Mouse (Mus musculus): ENCODE measurements at regions not wholly inside any gene's neighbourhood (a gene's known extent, or its start where the extent isn't known, plus 50 kb on each side); places are given as distances from the start of the nearest gene placed in this dataset.
"Not testable (repeated sequence)": the region's sequence is repeated elsewhere in the genome, so short reads cannot be mapped to it uniquely, and the experiment has no call there.

GRCm38 (mm10) chr5:45382804-45383203 lies 67.2 kb downstream of the Qdpr start:
- no peaks in the 10 kb centered on the region for H3K36me3 ChIP-seq
- no peak overlapping the region for H3K27ac ChIP-seq
- H3K27me3 ChIP-seq = no peaks in the 10 kb centered on the region
- no peaks in the 10 kb centered on the region for H3K4me1 ChIP-seq
- H3K4me2 ChIP-seq (replicated peaks) = no peak overlapping the region
- no peak overlapping the region for H3K4me3 ChIP-seq
- no peak overlapping the region for H3K9ac ChIP-seq
- 42% methylated on average over 2 of the region's 2 CpGs for WGBS
- H3K9me3 ChIP-seq = no peaks in the 10 kb centered on the region
- no peak for ATAC-seq (ENCODE audit: low FRiP score, low read depth)

- ATAC-seq (ENCODE audit: low FRiP score, low read depth) = no peak
- no peak overlapping the region for H3K9ac ChIP-seq
- H3K4me3 ChIP-seq = no peak overlapping the region
- no peaks in the 10 kb centered on the region for H3K36me3 ChIP-seq
- H3K4me2 ChIP-seq (replicated peaks) = no peak overlapping the region
- H3K27me3 ChIP-seq = no peaks in the 10 kb centered on the region
- H3K9me3 ChIP-seq = no peaks in the 10 kb centered on the region
- no peak overlapping the region for H3K27ac ChIP-seq
- WGBS = 14% methylated on average over 2 of the region's 2 CpGs
- no peaks in the 10 kb centered on the region for H3K4me1 ChIP-seq
Observed at GRCm38 (mm10) chr5:45378486-45378885, 71.5 kb downstream of the Qdpr start.

GRCm38 (mm10) chr5:45373069-45373468 lies 77.0 kb downstream of the Qdpr start:
- 78% methylated on average over 2 of the region's 2 CpGs for WGBS
- Histone ChIP-seq H3K36me3 (no peaks in the 10 kb centered on the region), H3K4me3 (no peak overlapping the region), H3K4me1 (no peaks in the 10 kb centered on the region), H3K27me3 (no peaks in the 10 kb centered on the region), H3K27ac (no peak overlapping the region), H3K4me2 (replicated peaks) (no peak overlapping the region), H3K9ac (no peak overlapping the region), H3K9me3 (no peaks in the 10 kb centered on the region)
- no peak for ATAC-seq (ENCODE audit: low FRiP score, low read depth)

GRCm38 (mm10) chr5:45368451-45368850 lies 81.6 kb downstream of the Qdpr start:
- H3K27ac ChIP-seq = no peak overlapping the region
- no peak overlapping the region for H3K4me2 ChIP-seq (replicated peaks)
- no peak overlapping the region for H3K4me3 ChIP-seq
- no peaks in the 10 kb centered on the region for H3K36me3 ChIP-seq
- H3K4me1 ChIP-seq = no peaks in the 10 kb centered on the region
- no peaks in the 10 kb centered on the region for H3K27me3 ChIP-seq
- WGBS = 47% methylated on average over 6 of the region's 6 CpGs
- H3K9me3 ChIP-seq = no peaks in the 10 kb centered on the region
- H3K9ac ChIP-seq = no peak overlapping the region
- ATAC-seq (ENCODE audit: low FRiP score, low read depth) = no peak

GRCm38 (mm10) chr5:45360189-45360588 lies 89.8 kb downstream of the Qdpr start:
- no peak for ATAC-seq (ENCODE audit: low FRiP score, low read depth)
- H3K4me3 ChIP-seq = no peak overlapping the region
- no peak overlapping the region for H3K27ac ChIP-seq
- no peak overlapping the region for H3K9ac ChIP-seq
- no peaks in the 10 kb centered on the region for H3K27me3 ChIP-seq
- no peaks in the 10 kb centered on the region for H3K9me3 ChIP-seq
- H3K4me2 ChIP-seq (replicated peaks) = no peak overlapping the region
- no peaks in the 10 kb centered on the region for H3K36me3 ChIP-seq
- no peaks in the 10 kb centered on the region for H3K4me1 ChIP-seq

- 74% methylated on average over 3 of the region's 3 CpGs for WGBS
- Histone ChIP-seq H3K4me1 (no peaks in the 10 kb centered on the region), H3K4me3 (no peak overlapping the region)
Observed at GRCm38 (mm10) chr5:45340411-45340810, 109.6 kb downstream of the Qdpr start.

GRCm38 (mm10) chr5:45336801-45337200 lies 113.2 kb downstream of the Qdpr start:
- Histone ChIP-seq H3K4me3 (no peak overlapping the region), H3K9ac (no peak overlapping the region), H3K4me1 (no peaks in the 10 kb centered on the region), H3K9me3 (no peaks in the 10 kb centered on the region), H3K4me2 (replicated peaks) (no peak overlapping the region), H3K36me3 (no peaks in the 10 kb centered on the region), H3K27me3 (no peaks in the 10 kb centered on the region), H3K27ac (no peak overlapping the region)
- 55% methylated on average over 2 of the region's 2 CpGs for WGBS
- no peak for ATAC-seq (ENCODE audit: low FRiP score, low read depth)

More at GRCm38 (mm10) chr5:45340411-45340810, 109.6 kb downstream of the Qdpr start:
- no peaks in the 10 kb centered on the region for H3K9me3 ChIP-seq
- H3K27ac ChIP-seq = no peak overlapping the region
- ATAC-seq (ENCODE audit: low FRiP score, low read depth) = no peak
- no peaks in the 10 kb centered on the region for H3K36me3 ChIP-seq
- no peaks in the 10 kb centered on the region for H3K27me3 ChIP-seq
- no peak overlapping the region for H3K4me2 ChIP-seq (replicated peaks)
- no peak overlapping the region for H3K9ac ChIP-seq

GRCm38 (mm10) chr5:45324468-45324867 lies 125.6 kb downstream of the Qdpr start:
- H3K27ac ChIP-seq; H3K9ac ChIP-seq; ATAC-seq (ENCODE audit: low FRiP score, low read depth); H3K4me3 ChIP-seq; H3K36me3 ChIP-seq; H3K4me1 ChIP-seq; H3K4me2 ChIP-seq (replicated peaks); H3K27me3 ChIP-seq; H3K9me3 ChIP-seq: not testable (repeated sequence)
- 65% methylated on average over 2 of the region's 2 CpGs for WGBS

- no peaks in the 10 kb centered on the region for H3K27me3 ChIP-seq
- H3K4me3 ChIP-seq = no peak overlapping the region
- H3K36me3 ChIP-seq = no peaks in the 10 kb centered on the region
- H3K9ac ChIP-seq = no peak overlapping the region
- H3K27ac ChIP-seq = no peak overlapping the region
- H3K4me2 ChIP-seq (replicated peaks) = no peak overlapping the region
- no peak for ATAC-seq (ENCODE audit: low FRiP score, low read depth)
- H3K4me1 ChIP-seq = no peaks in the 10 kb centered on the region
- no peaks in the 10 kb centered on the region for H3K9me3 ChIP-seq
- 75% methylated on average over 4 of the region's 4 CpGs for WGBS
Observed at GRCm38 (mm10) chr5:45323500-45323899, 126.5 kb downstream of the Qdpr start.

GRCm38 (mm10) chr5:45318026-45318425 lies 132.0 kb downstream of the Qdpr start:
- Histone ChIP-seq H3K9me3 (no peaks in the 10 kb centered on the region), H3K9ac (no peak overlapping the region), H3K27ac (no peak overlapping the region), H3K4me2 (replicated peaks) (no peak overlapping the region), H3K36me3 (no peaks in the 10 kb centered on the region), H3K27me3 (no peaks in the 10 kb centered on the region), H3K4me3 (no peak overlapping the region), H3K4me1 (no peaks in the 10 kb centered on the region)
- 71% methylated on average over 2 of the region's 2 CpGs for WGBS
- ATAC-seq (ENCODE audit: low FRiP score, low read depth) = no peak

- no peak overlapping the region for H3K9ac ChIP-seq
- H3K27me3 ChIP-seq = no peaks in the 10 kb centered on the region
- H3K9me3 ChIP-seq = no peaks in the 10 kb centered on the region
- 81% methylated on average over 1 of the region's 1 CpGs for WGBS
- no peaks in the 10 kb centered on the region for H3K4me1 ChIP-seq
- H3K4me2 ChIP-seq (replicated peaks) = no peak overlapping the region
- no peak overlapping the region for H3K27ac ChIP-seq
- ATAC-seq (ENCODE audit: low FRiP score, low read depth) = no peak
- no peaks in the 10 kb centered on the region for H3K36me3 ChIP-seq
- no peak overlapping the region for H3K4me3 ChIP-seq
Observed at GRCm38 (mm10) chr5:45301120-45301519, 148.9 kb downstream of the Qdpr start.

- H3K27ac ChIP-seq = no peak overlapping the region
- ATAC-seq (ENCODE audit: low FRiP score, low read depth) = no peak
- 62% methylated on average over 2 of the region's 2 CpGs for WGBS
- no peak overlapping the region for H3K4me3 ChIP-seq
- H3K4me1 ChIP-seq = no peaks in the 10 kb centered on the region
- no peaks in the 10 kb centered on the region for H3K36me3 ChIP-seq
- H3K27me3 ChIP-seq = no peaks in the 10 kb centered on the region
- H3K9me3 ChIP-seq = no peaks in the 10 kb centered on the region
- no peak overlapping the region for H3K4me2 ChIP-seq (replicated peaks)
- no peak overlapping the region for H3K9ac ChIP-seq
Observed at GRCm38 (mm10) chr5:45298872-45299271, 151.2 kb downstream of the Qdpr start.

- 54% methylated on average over 4 of the region's 4 CpGs for WGBS
- ATAC-seq (ENCODE audit: low FRiP score, low read depth) = no peak
Observed at GRCm38 (mm10) chr5:45295134-45295533, 154.9 kb downstream of the Qdpr start.

More at GRCm38 (mm10) chr5:45295134-45295533, 154.9 kb downstream of the Qdpr start:
- Histone ChIP-seq H3K4me2 (replicated peaks) (no peak overlapping the region), H3K4me3 (no peak overlapping the region), H3K36me3 (no peaks in the 10 kb centered on the region), H3K9me3 (no peaks in the 10 kb centered on the region), H3K27me3 (no peaks in the 10 kb centered on the region), H3K9ac (no peak overlapping the region), H3K27ac (no peak overlapping the region), H3K4me1 (no peaks in the 10 kb centered on the region)
